Mouse (Mus musculus): ENCODE measurements around the gene Gm20388. TPM values are rescaled to one million over a fixed set of nuclear protein-coding genes. Genes with fewer than 3 reads are reported as not detected.

The Gm20388 gene
- total RNA-seq, 2 experiments from 2014 or later = 2.2 to 7.6 TPM

GRCm38 (mm10) chr8:121572121-121572520 lies 1661.5 kb downstream of the Gm20388 start:
- DNase-seq (ENCODE audit: low spot score in 2 of 2) = no peak
- no peak for TF ChIP-seq CTCF (conservative IDR thresholded peaks at IDR 0.05)
- no peak overlapping the region for H3K4me3 ChIP-seq

GRCm38 (mm10) chr8:121573275-121573674 lies 1662.6 kb downstream of the Gm20388 start:
- Histone ChIP-seq H3K27ac (no peak overlapping the region), H3K4me3 (no peak overlapping the region)
- DNase-seq (ENCODE audit: low spot score in 2 of 2) = no peak
- peak; percentile 18; the same call in 1 of the 2 replicates for TF ChIP-seq CTCF (conservative IDR thresholded peaks at IDR 0.05)

More at GRCm38 (mm10) chr8:121572121-121572520, 1661.5 kb downstream of the Gm20388 start:
- H3K27ac ChIP-seq = no peak overlapping the region

GRCm38 (mm10) chr8:121575661-121576060 lies 1665.0 kb downstream of the Gm20388 start:
- no peak overlapping the region for H3K27ac ChIP-seq
- H3K4me3 ChIP-seq = no peak overlapping the region
- DNase-seq (ENCODE audit: low spot score in 2 of 2) = no peak
- no peak for TF ChIP-seq CTCF (conservative IDR thresholded peaks at IDR 0.05)

GRCm38 (mm10) chr8:121577751-121578675 lies 1667.4 kb downstream of the Gm20388 start:
- H3K27ac ChIP-seq = peak overlapping the region; percentile 94
- no peak for DNase-seq (ENCODE audit: low spot score in 2 of 2)
- H3K4me3 ChIP-seq = peak overlapping the region; percentile 92
- no peak for TF ChIP-seq CTCF (conservative IDR thresholded peaks at IDR 0.05)

GRCm38 (mm10) chr8:121578676-121579451 lies 1668.2 kb downstream of the Gm20388 start, which contains the start of gene Fbxo31:
Gene Fbxo31 (minus strand): TSS chr8:121578806.
- no peak for TF ChIP-seq CTCF (conservative IDR thresholded peaks at IDR 0.05)
- Histone ChIP-seq H3K27ac (peak within 1 kb of the TSS; percentile 94), H3K4me3 (peak within 1 kb of the TSS; percentile 92)
- peak; percentile 93 to 94 for DNase-seq (ENCODE audit: low spot score in 2 of 2)

GRCm38 (mm10) chr8:121580465-121580864 lies 1669.8 kb downstream of the Gm20388 start:
- Histone ChIP-seq H3K27ac (peak overlapping the region; percentile 25; the same call in 1 of the 2 replicates), H3K4me3 (no peak overlapping the region)
- TF ChIP-seq CTCF (conservative IDR thresholded peaks at IDR 0.05) = no peak
- DNase-seq (ENCODE audit: low spot score in 2 of 2) = no peak

GRCm38 (mm10) chr8:121583653-121584052 lies 1673.0 kb downstream of the Gm20388 start:
- TF ChIP-seq CTCF (conservative IDR thresholded peaks at IDR 0.05) = no peak
- Histone ChIP-seq H3K27ac (peak overlapping the region; percentile 52), H3K4me3 (no peak overlapping the region)
- DNase-seq (ENCODE audit: low spot score in 2 of 2) = peak in 1 of 2 experiments; percentile 49

- H3K4me3 ChIP-seq = peak overlapping the region; percentile 72
- no peak for DNase-seq (ENCODE audit: low spot score in 2 of 2)
- no peak for TF ChIP-seq CTCF (conservative IDR thresholded peaks at IDR 0.05)
- H3K27ac ChIP-seq = peak overlapping the region; percentile 97
Observed at GRCm38 (mm10) chr8:121584730-121585129, 1674.1 kb downstream of the Gm20388 start.

- no peak for TF ChIP-seq CTCF (conservative IDR thresholded peaks at IDR 0.05)
- DNase-seq (ENCODE audit: low spot score in 2 of 2) = peak; percentile 99
- H3K4me3 ChIP-seq = peak overlapping the region; percentile 72
- H3K27ac ChIP-seq = peak overlapping the region; percentile 97
Observed at GRCm38 (mm10) chr8:121585159-121585825, 1674.7 kb downstream of the Gm20388 start.

GRCm38 (mm10) chr8:121588750-121589149 lies 1678.1 kb downstream of the Gm20388 start:
- no peak overlapping the region for H3K27ac ChIP-seq

GRCm38 (mm10) chr8:121589205-121589726 lies 1678.6 kb downstream of the Gm20388 start:
- no peak overlapping the region; the same call in 1 of the 2 replicates for H3K27ac ChIP-seq

More at GRCm38 (mm10) chr8:121588750-121589149, 1678.1 kb downstream of the Gm20388 start:
- TF ChIP-seq CTCF (conservative IDR thresholded peaks at IDR 0.05) = no peak
- no peak for DNase-seq (ENCODE audit: low spot score in 2 of 2)
- H3K4me3 ChIP-seq = no peak overlapping the region

More at GRCm38 (mm10) chr8:121589205-121589726, 1678.6 kb downstream of the Gm20388 start:
- no peak for TF ChIP-seq CTCF (conservative IDR thresholded peaks at IDR 0.05)
- no peak for DNase-seq (ENCODE audit: low spot score in 2 of 2)
- no peak overlapping the region for H3K4me3 ChIP-seq
